Mouse (Mus musculus): ENCODE measurements around the gene Kcnk7. TPM values are rescaled to one million over a fixed set of nuclear protein-coding genes. Genes with fewer than 3 reads are reported as not detected.

Gene Kcnk7
- polyA plus RNA-seq, 1 experiment: not detected

GRCm38 (mm10) chr19:5745756-5746710 is 41.9 kb downstream of the Kcnk7 start:
- no peak overlapping the region for H3K4me3 ChIP-seq (replicated peaks)
- no peaks in the 10 kb centered on the region for H3K36me3 ChIP-seq (replicated peaks; ENCODE audit: low read length)
- no peaks in the 10 kb centered on the region for H3K9me3 ChIP-seq
- peaks cover 58% of the 10 kb centered on the region for H3K4me1 ChIP-seq
- H3K27me3 ChIP-seq (replicated peaks): peaks cover 97% of the 10 kb centered on the region
- no peak for TF ChIP-seq FLI1 (IDR thresholded peaks at IDR 0.05; ENCODE audit: low read length)
- no peak for TF ChIP-seq GATA1 (IDR thresholded peaks at IDR 0.05; ENCODE audit: borderline replicate concordance, low read length)

GRCm38 (mm10) chr19:5746907-5747363 is 42.8 kb downstream of the Kcnk7 start:
- TF ChIP-seq FLI1 (IDR thresholded peaks at IDR 0.05; ENCODE audit: low read length) (no peak), GATA1 (IDR thresholded peaks at IDR 0.05; ENCODE audit: borderline replicate concordance, low read length) (no peak)
- H3K36me3 ChIP-seq (replicated peaks; ENCODE audit: low read length): no peaks in the 10 kb centered on the region
- H3K4me3 ChIP-seq (replicated peaks): no peak overlapping the region
- peaks cover 96% of the 10 kb centered on the region for H3K27me3 ChIP-seq (replicated peaks)
- no peaks in the 10 kb centered on the region for H3K9me3 ChIP-seq
- peaks cover 59% of the 10 kb centered on the region for H3K4me1 ChIP-seq

- peaks cover 43% of the 10 kb centered on the region for H3K4me1 ChIP-seq
- TF ChIP-seq FLI1 (IDR thresholded peaks at IDR 0.05; ENCODE audit: low read length) (no peak), GATA1 (IDR thresholded peaks at IDR 0.05; ENCODE audit: borderline replicate concordance, low read length) (no peak)
- H3K9me3 ChIP-seq: no peaks in the 10 kb centered on the region
- H3K36me3 ChIP-seq (replicated peaks; ENCODE audit: low read length): no peaks in the 10 kb centered on the region
- H3K27me3 ChIP-seq (replicated peaks): peaks cover 89% of the 10 kb centered on the region
- no peak overlapping the region for H3K4me3 ChIP-seq (replicated peaks)
These were observed 45.3 kb downstream of the Kcnk7 start for GRCm38 (mm10) chr19:5749476-5749875.

- H3K4me1 ChIP-seq: peaks cover 36% of the 10 kb centered on the region
- no peaks in the 10 kb centered on the region for H3K9me3 ChIP-seq
- H3K27me3 ChIP-seq (replicated peaks): peaks cover 88% of the 10 kb centered on the region
- no peak for TF ChIP-seq GATA1 (IDR thresholded peaks at IDR 0.05; ENCODE audit: borderline replicate concordance, low read length)
- no peak for TF ChIP-seq FLI1 (IDR thresholded peaks at IDR 0.05; ENCODE audit: low read length)
- H3K36me3 ChIP-seq (replicated peaks; ENCODE audit: low read length): no peaks in the 10 kb centered on the region
- peak overlapping the region; percentile 46 for H3K4me3 ChIP-seq (replicated peaks)
These were observed 46.8 kb downstream of the Kcnk7 start for GRCm38 (mm10) chr19:5750951-5751350.

GRCm38 (mm10) chr19:5751742-5752141 is 47.6 kb downstream of the Kcnk7 start:
- Histone ChIP-seq H3K9me3 (no peaks in the 10 kb centered on the region), H3K36me3 (replicated peaks; ENCODE audit: low read length) (peaks cover 4% of the 10 kb centered on the region), H3K27me3 (replicated peaks) (peaks cover 87% of the 10 kb centered on the region), H3K4me3 (replicated peaks) (peak overlapping the region; percentile 66), H3K4me1 (peaks cover 28% of the 10 kb centered on the region)
- no peak for TF ChIP-seq FLI1 (IDR thresholded peaks at IDR 0.05; ENCODE audit: low read length)
- TF ChIP-seq GATA1 (IDR thresholded peaks at IDR 0.05; ENCODE audit: borderline replicate concordance, low read length): no peak

- Histone ChIP-seq H3K4me3 (replicated peaks) (no peak overlapping the region), H3K9me3 (no peaks in the 10 kb centered on the region), H3K36me3 (replicated peaks; ENCODE audit: low read length) (peaks cover 51% of the 10 kb centered on the region), H3K4me1 (peaks cover 7% of the 10 kb centered on the region), H3K27me3 (replicated peaks) (peaks cover 42% of the 10 kb centered on the region)
- no peak for TF ChIP-seq FLI1 (IDR thresholded peaks at IDR 0.05; ENCODE audit: low read length)
- no peak for TF ChIP-seq GATA1 (IDR thresholded peaks at IDR 0.05; ENCODE audit: borderline replicate concordance, low read length)
These were observed 52.3 kb downstream of the Kcnk7 start for GRCm38 (mm10) chr19:5756321-5756985.

Other genes with a start within 250 kb of the Kcnk7 start
- 4.9 and 12.3 TPM in 2 replicates for gene Ccdc85b, start 246.5 kb upstream of the Kcnk7 start, polyA plus RNA-seq (2012; ENCODE audit: insufficient read depth, low replicate concordance)
- 25.9 and 134 TPM in 2 replicates for gene Fibp, start 243.8 kb upstream of the Kcnk7 start, polyA plus RNA-seq (2012; ENCODE audit: insufficient read depth, low replicate concordance)
- not detected in 2 replicates for gene Ctsw, start 235.9 kb upstream of the Kcnk7 start, polyA plus RNA-seq (2012; ENCODE audit: insufficient read depth, low replicate concordance)
- 2.0 TPM in 1 of 2 replicates, not detected in the other for gene Efemp2, start 230.4 kb upstream of the Kcnk7 start, polyA plus RNA-seq (2012; ENCODE audit: insufficient read depth, low replicate concordance)
- gene Mus81, start 216.0 kb upstream of the Kcnk7 start, polyA plus RNA-seq (2012; ENCODE audit: insufficient read depth, low replicate concordance): 40.1 and 41.1 TPM in 2 replicates
- 2,588 and 4,768 TPM in 2 replicates for gene Cfl1, start 213.9 kb upstream of the Kcnk7 start, polyA plus RNA-seq (2012; ENCODE audit: insufficient read depth, low replicate concordance)
- not detected in 2 replicates for gene 1700020D05Rik, start 200.6 kb upstream of the Kcnk7 start, polyA plus RNA-seq (2012; ENCODE audit: insufficient read depth, low replicate concordance)
- gene Snx32, start 193.8 kb upstream of the Kcnk7 start, polyA plus RNA-seq (2012; ENCODE audit: insufficient read depth, low replicate concordance): 3.6 and 4.0 TPM in 2 replicates
- not detected in 2 replicates for gene Ovol1, start 143.7 kb upstream of the Kcnk7 start, polyA plus RNA-seq (2012; ENCODE audit: insufficient read depth, low replicate concordance)
- 23.7 and 35.2 TPM in 2 replicates for gene Ap5b1, start 136.3 kb upstream of the Kcnk7 start, polyA plus RNA-seq (2012; ENCODE audit: insufficient read depth, low replicate concordance)
- 356 and 520 TPM in 2 replicates for gene Rnaseh2c, start 102.5 kb upstream of the Kcnk7 start, polyA plus RNA-seq (2012; ENCODE audit: insufficient read depth, low replicate concordance)
- gene Kat5, start 94.1 kb upstream of the Kcnk7 start, polyA plus RNA-seq (2012; ENCODE audit: insufficient read depth, low replicate concordance): 26.7 and 57.5 TPM in 2 replicates
- gene Rela, start 66.9 kb upstream of the Kcnk7 start, polyA plus RNA-seq (2012; ENCODE audit: insufficient read depth, low replicate concordance): 105 and 119 TPM in 2 replicates
- gene Sipa1, start 40.7 kb upstream of the Kcnk7 start, polyA plus RNA-seq (2012; ENCODE audit: insufficient read depth, low replicate concordance): 116 and 134 TPM in 2 replicates
- gene Map3k11, start 15.6 kb upstream of the Kcnk7 start, polyA plus RNA-seq (2012; ENCODE audit: insufficient read depth, low replicate concordance): 156 and 158 TPM in 2 replicates
- 161 and 607 TPM in 2 replicates for gene Pcnx3, start 15.5 kb upstream of the Kcnk7 start, polyA plus RNA-seq (2012; ENCODE audit: insufficient read depth, low replicate concordance)
- 203 and 207 TPM in 2 replicates for gene Ehbp1l1, start 21.9 kb downstream of the Kcnk7 start, polyA plus RNA-seq (2012; ENCODE audit: insufficient read depth, low replicate concordance)
- 84.3 and 173 TPM in 2 replicates for gene Fam89b, start 25.3 kb downstream of the Kcnk7 start, polyA plus RNA-seq (2012; ENCODE audit: insufficient read depth, low replicate concordance)
- 1.3 and 7.9 TPM in 2 replicates for gene Ltbp3, start 36.5 kb downstream of the Kcnk7 start, polyA plus RNA-seq (2012; ENCODE audit: insufficient read depth, low replicate concordance)
- 30.0 and 71.8 TPM in 2 replicates for gene Scyl1, start 67.1 kb downstream of the Kcnk7 start, polyA plus RNA-seq (2012; ENCODE audit: insufficient read depth, low replicate concordance)
- 28.5 and 57.6 TPM in 2 replicates for gene Frmd8, start 170.9 kb downstream of the Kcnk7 start, polyA plus RNA-seq (2012; ENCODE audit: insufficient read depth, low replicate concordance)
- 3.6 and 6.9 TPM in 2 replicates for gene Slc25a45, start 173.4 kb downstream of the Kcnk7 start, polyA plus RNA-seq (2012; ENCODE audit: insufficient read depth, low replicate concordance)
- 0.57 and 1.3 TPM in 2 replicates for gene Tigd3, start 189.8 kb downstream of the Kcnk7 start, polyA plus RNA-seq (2012; ENCODE audit: insufficient read depth, low replicate concordance)
- gene Dpf2, start 208.6 kb downstream of the Kcnk7 start, polyA plus RNA-seq (2012; ENCODE audit: insufficient read depth, low replicate concordance): 23.0 and 44.7 TPM in 2 replicates
- 4.4 and 15.7 TPM in 2 replicates for gene Cdc42ep2, start 220.4 kb downstream of the Kcnk7 start, polyA plus RNA-seq (2012; ENCODE audit: insufficient read depth, low replicate concordance)